Mouse (Mus musculus) 416B (cell line): Measurements from ENCODE around the gene Gna12.

Source experiments
- DNase-seq: peaks from one replicate; pipeline ENCODE4 v3.0.0; 2011; ENCODE audit warnings: low read depth

The Gna12 gene

DNA sequence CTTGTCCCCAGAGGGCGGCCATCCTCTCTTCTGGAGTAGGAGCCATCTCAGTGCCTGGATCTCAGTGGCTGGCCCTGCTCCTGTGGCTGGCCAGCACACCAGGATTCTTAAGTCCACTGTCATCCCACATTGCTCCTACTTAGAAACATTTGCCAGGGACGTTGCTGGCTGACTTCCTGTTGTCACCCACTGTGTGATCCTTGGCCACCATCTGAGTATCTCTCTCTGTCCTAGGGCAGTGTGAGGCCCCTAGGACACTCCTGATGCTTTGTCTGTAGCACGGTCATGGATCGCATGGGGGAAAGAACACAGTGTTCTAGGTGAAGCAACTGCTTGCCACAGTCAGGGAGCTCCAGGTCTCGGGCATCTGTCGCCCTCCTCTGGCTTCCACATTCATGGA, 119.9 kb downstream of the Gna12 start:
- no peak for DNase-seq
